Mouse (Mus musculus): Measurements from ENCODE around the gene Desi1. TPM values are rescaled to one million over a fixed set of nuclear protein-coding genes. Genes with fewer than 3 reads are reported as not detected.

Desi1 gene
- polyA plus RNA-seq, 1 experiment from 2014 or later, result 14.5 TPM

GRCm38 (mm10) chr15:82065511-82065910 lies 31.8 kb upstream of the Desi1 start:
- Histone ChIP-seq H3K4me3 (ENCODE audit: low read depth, low read length) (no peak overlapping the region), H3K4me2 (replicated peaks; ENCODE audit: low read depth, low read length) (no peak overlapping the region), H3K27me3 (replicated peaks; ENCODE audit: insufficient read depth, low read length) (peaks cover 5% of the 10 kb centered on the region; the same call in 1 of the 2 replicates), H3K36me3 (ENCODE audit: insufficient read depth, low read length) (no peaks in the 10 kb centered on the region), H3K9me3 (ENCODE audit: low read length) (no peaks in the 10 kb centered on the region), H3K4me1 (ENCODE audit: insufficient read depth, low read depth, low read length) (no peaks in the 10 kb centered on the region), H3K27ac (ENCODE audit: low read length) (no peak overlapping the region), H3K9ac (replicated peaks; ENCODE audit: low read depth) (no peak overlapping the region)
- peak; percentile 85 for TF ChIP-seq CTCF (IDR thresholded peaks at IDR 0.05)
- no peak for TF ChIP-seq EP300 (IDR thresholded peaks at IDR 0.05)
- peak; percentile 85 for DNase-seq (ENCODE audit: low spot score)
- ATAC-seq, result peak; percentile 59; the same call in 1 of the 2 replicates
- WGBS, result 14% methylated on average over 7 of the region's 7 CpGs

GRCm38 (mm10) chr15:82063909-82064308 lies 30.2 kb upstream of the Desi1 start:
- no peak overlapping the region for H3K9ac ChIP-seq (replicated peaks; ENCODE audit: low read depth)
- no peaks in the 10 kb centered on the region for H3K4me1 ChIP-seq (ENCODE audit: insufficient read depth, low read depth, low read length)
- ATAC-seq, result no peak
- no peak overlapping the region for H3K4me3 ChIP-seq (ENCODE audit: low read depth, low read length)
- H3K36me3 ChIP-seq (ENCODE audit: insufficient read depth, low read length), result no peaks in the 10 kb centered on the region
- TF ChIP-seq CTCF (IDR thresholded peaks at IDR 0.05) (no peak), EP300 (IDR thresholded peaks at IDR 0.05) (no peak)
- H3K9me3 ChIP-seq (ENCODE audit: low read length), result no peaks in the 10 kb centered on the region
- H3K4me2 ChIP-seq (replicated peaks; ENCODE audit: low read depth, low read length), result no peak overlapping the region
- 59% methylated on average over 14 of the region's 14 CpGs for WGBS
- DNase-seq (ENCODE audit: low spot score), result no peak
- no peak overlapping the region for H3K27ac ChIP-seq (ENCODE audit: low read length)
- H3K27me3 ChIP-seq (replicated peaks; ENCODE audit: insufficient read depth, low read length), result no peaks in the 10 kb centered on the region; the same call in 1 of the 2 replicates

- Histone ChIP-seq H3K27ac (ENCODE audit: low read length) (no peak within 1 kb of the TSS), H3K4me1 (ENCODE audit: insufficient read depth, low read depth, low read length) (no peaks in the 10 kb centered on the region), H3K4me3 (ENCODE audit: low read depth, low read length) (no peak within 1 kb of the TSS), H3K9me3 (ENCODE audit: low read length) (no peaks in the 10 kb centered on the region), H3K36me3 (ENCODE audit: insufficient read depth, low read length) (no peaks in the 10 kb centered on the region), H3K27me3 (replicated peaks; ENCODE audit: insufficient read depth, low read length) (no peaks in the 10 kb centered on the region), H3K4me2 (replicated peaks; ENCODE audit: low read depth, low read length) (no peak within 1 kb of the TSS), H3K9ac (replicated peaks; ENCODE audit: low read depth) (no peak within 1 kb of the TSS)
- TF ChIP-seq CTCF (IDR thresholded peaks at IDR 0.05) (no peak), EP300 (IDR thresholded peaks at IDR 0.05) (no peak)
- ATAC-seq (no peak), DNase-seq (ENCODE audit: low spot score) (no peak)
- 55% methylated on average over 1 of the region's 1 CpGs for WGBS
These were observed 25.1 kb upstream of the Desi1 start, which contains the start of gene 4930407I10Rik for GRCm38 (mm10) chr15:82058719-82059201. 4930407I10Rik (plus strand) TSS chr15:82059151.

DNA sequence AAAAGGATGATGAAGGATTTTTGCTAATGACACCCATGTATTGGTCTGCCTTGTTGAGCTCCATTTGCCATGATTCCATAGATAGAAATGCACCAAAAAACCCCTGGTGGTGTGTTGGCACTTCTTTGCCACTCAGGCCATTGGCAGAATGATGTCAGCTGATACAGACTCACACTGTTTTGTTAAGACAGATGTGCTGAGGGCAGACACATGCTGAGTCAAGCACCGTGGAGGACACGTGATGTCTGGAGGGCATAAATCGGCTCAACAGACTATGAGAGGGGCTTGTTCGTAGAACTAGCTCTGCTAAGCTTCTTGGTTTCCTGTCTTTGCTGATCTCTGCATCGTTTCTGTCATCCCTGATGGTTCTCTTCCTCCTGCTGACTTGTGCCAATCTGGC lies 18.9 kb upstream of the Desi1 start:
- Histone ChIP-seq H3K9me3 (ENCODE audit: low read length) (no peaks in the 10 kb centered on the region), H3K4me2 (replicated peaks; ENCODE audit: low read depth, low read length) (no peak overlapping the region), H3K36me3 (ENCODE audit: insufficient read depth, low read length) (no peaks in the 10 kb centered on the region), H3K4me1 (ENCODE audit: insufficient read depth, low read depth, low read length) (no peaks in the 10 kb centered on the region; the same call in 1 of the 2 replicates), H3K27ac (ENCODE audit: low read length) (no peak overlapping the region), H3K9ac (replicated peaks; ENCODE audit: low read depth) (no peak overlapping the region), H3K27me3 (replicated peaks; ENCODE audit: insufficient read depth, low read length) (no peaks in the 10 kb centered on the region), H3K4me3 (ENCODE audit: low read depth, low read length) (no peak overlapping the region)
- DNase-seq (ENCODE audit: low spot score) (no peak), ATAC-seq (no peak)
- WGBS, result 66% methylated on average over 5 of the region's 5 CpGs
- no peak for TF ChIP-seq EP300 (IDR thresholded peaks at IDR 0.05)
- no peak for TF ChIP-seq CTCF (IDR thresholded peaks at IDR 0.05)

GRCm38 (mm10) chr15:82047080-82047883 lies 13.6 kb upstream of the Desi1 start, which contains the start of gene Snu13:
Snu13 (minus strand) TSS chr15:82047598.
- H3K36me3 ChIP-seq (ENCODE audit: insufficient read depth, low read length), result no peaks in the 10 kb centered on the region; the same call in 1 of the 2 replicates
- peaks cover 9% of the 10 kb centered on the region; the same call in 1 of the 2 replicates for H3K4me1 ChIP-seq (ENCODE audit: insufficient read depth, low read depth, low read length)
- WGBS, result under 1% methylated on average over 74 of the region's 74 CpGs
- H3K27ac ChIP-seq (ENCODE audit: low read length), result peak within 1 kb of the TSS; percentile 88
- H3K9ac ChIP-seq (replicated peaks; ENCODE audit: low read depth), result peak within 1 kb of the TSS; percentile 91
- peak within 1 kb of the TSS; percentile 96 for H3K4me3 ChIP-seq (ENCODE audit: low read depth, low read length)
- no peaks in the 10 kb centered on the region for H3K9me3 ChIP-seq (ENCODE audit: low read length)
- H3K27me3 ChIP-seq (replicated peaks; ENCODE audit: insufficient read depth, low read length), result no peaks in the 10 kb centered on the region
- TF ChIP-seq EP300 (IDR thresholded peaks at IDR 0.05) (peak; percentile 31; the same call in 1 of the 2 replicates), CTCF (IDR thresholded peaks at IDR 0.05) (no peak)
- ATAC-seq (peak; percentile 94), DNase-seq (ENCODE audit: low spot score) (peak; percentile 93)
- H3K4me2 ChIP-seq (replicated peaks; ENCODE audit: low read depth, low read length), result peak within 1 kb of the TSS; percentile 92

- peaks cover 9% of the 10 kb centered on the region; the same call in 1 of the 2 replicates for H3K4me1 ChIP-seq (ENCODE audit: insufficient read depth, low read depth, low read length)
- TF ChIP-seq CTCF (IDR thresholded peaks at IDR 0.05) (no peak), EP300 (IDR thresholded peaks at IDR 0.05) (no peak)
- no peaks in the 10 kb centered on the region for H3K27me3 ChIP-seq (replicated peaks; ENCODE audit: insufficient read depth, low read length)
- no peak for DNase-seq (ENCODE audit: low spot score)
- no peaks in the 10 kb centered on the region; the same call in 1 of the 2 replicates for H3K36me3 ChIP-seq (ENCODE audit: insufficient read depth, low read length)
- under 1% methylated on average over 26 of the region's 26 CpGs for WGBS
- H3K27ac ChIP-seq (ENCODE audit: low read length), result peak overlapping the region; percentile 88
- peak overlapping the region; percentile 96 for H3K4me3 ChIP-seq (ENCODE audit: low read depth, low read length)
- ATAC-seq, result 0 out of 2 replicates have a peak, but pooled peaks have one; percentile 11
- H3K9ac ChIP-seq (replicated peaks; ENCODE audit: low read depth), result peak overlapping the region; percentile 91
- peak overlapping the region; percentile 92 for H3K4me2 ChIP-seq (replicated peaks; ENCODE audit: low read depth, low read length)
- no peaks in the 10 kb centered on the region for H3K9me3 ChIP-seq (ENCODE audit: low read length)
These were observed 12.7 kb upstream of the Desi1 start for GRCm38 (mm10) chr15:82046246-82046891.
